Mouse (Mus musculus): Measurements from ENCODE around the gene Ccdc180.

GRCm38 (mm10) chr4:45844355-45844754 lies 45.7 kb upstream of the Ccdc180 start:
- TF ChIP-seq ZC3H11A (IDR thresholded peaks at IDR 0.05; ENCODE audit: borderline replicate concordance, low read depth, low read length) (no peak), HCFC1 (IDR thresholded peaks at IDR 0.05; ENCODE audit: borderline replicate concordance, insufficient read depth, low read length) (no peak), ZNF384 (IDR thresholded peaks at IDR 0.05; ENCODE audit: low read depth, low read length) (no peak), MAFK (IDR thresholded peaks at IDR 0.05; ENCODE audit: insufficient read depth, low read depth, low read length) (no peak), CHD2 (IDR thresholded peaks at IDR 0.05; ENCODE audit: low read depth, low read length) (no peak)
